Mouse (Mus musculus): Measurements from ENCODE around the gene Rnh1. TPM values are rescaled to one million over a fixed set of nuclear protein-coding genes. Genes with fewer than 3 reads are reported as not detected.

Rnh1 gene
- polyA plus RNA-seq, 1 experiment from 2014 or later: 40.6 TPM

DNA sequence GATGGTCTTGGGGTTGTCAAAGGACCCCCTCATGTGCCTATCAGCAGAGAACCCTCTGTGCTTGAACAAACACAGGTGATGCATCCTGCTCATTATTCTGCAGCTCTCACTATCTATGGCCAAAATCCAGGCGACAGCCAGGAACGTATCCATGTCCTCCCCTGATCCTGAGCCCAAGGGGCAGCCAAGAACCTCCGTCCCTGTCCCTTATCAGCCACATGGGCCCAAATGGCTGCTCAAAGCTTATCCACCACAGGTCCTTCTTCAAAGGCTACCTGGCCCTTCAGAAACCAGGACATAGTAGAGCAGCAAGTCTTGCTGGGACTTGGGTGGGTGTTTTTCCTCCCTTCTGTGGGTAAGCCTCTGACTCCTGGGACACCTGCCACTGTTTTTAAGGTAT is 15.5 kb upstream of the Rnh1 start:
- WGBS: 86% methylated on average over 3 of the region's 3 CpGs

GRCm38 (mm10) chr7:141176173-141176572 is 3.5 kb upstream of the Rnh1 start:
- 3% methylated on average over 8 of the region's 8 CpGs for WGBS
- no peak overlapping the region for H3K27ac ChIP-seq
- ATAC-seq (replicated peaks): no peak
- no peak overlapping the region for H3K4me3 ChIP-seq
- 0 out of 2 replicates have a peak overlapping the region, but pooled peaks have one; percentile 24 for H3K4me2 ChIP-seq
- no peaks in the 10 kb centered on the region for H3K36me3 ChIP-seq (replicated peaks)
- no peaks in the 10 kb centered on the region for H3K9me3 ChIP-seq
- H3K9ac ChIP-seq: 0 out of 2 replicates have a peak overlapping the region, but pooled peaks have one; percentile 29
- peaks cover 15% of the 10 kb centered on the region for H3K4me1 ChIP-seq
- H3K27me3 ChIP-seq (replicated peaks): no peaks in the 10 kb centered on the region

More for the DNA sequence above, 15.5 kb upstream of the Rnh1 start:
- Histone ChIP-seq H3K4me3 (no peak overlapping the region), H3K4me2 (no peak overlapping the region), H3K27ac (no peak overlapping the region), H3K36me3 (replicated peaks) (peaks cover 18% of the 10 kb centered on the region; the same call in 1 of the 2 replicates), H3K9me3 (no peaks in the 10 kb centered on the region), H3K27me3 (replicated peaks) (no peaks in the 10 kb centered on the region), H3K9ac (no peak overlapping the region), H3K4me1 (peaks cover 19% of the 10 kb centered on the region)
- ATAC-seq (replicated peaks): no peak

- 89% methylated on average over 4 of the region's 4 CpGs for whole genome bisulfite sequencing
- Histone ChIP-seq H3K4me1 (peaks cover 15% of the 10 kb centered on the region), H3K9me3 (no peaks in the 10 kb centered on the region)
Measured at GRCm38 (mm10) chr7:141175068-141175467, 2.4 kb upstream of the Rnh1 start.

GRCm38 (mm10) chr7:141173323-141173850 is 730 bp upstream of the Rnh1 start:
- peak overlapping the region; percentile 95; the same call in 1 of the 2 replicates for H3K27ac ChIP-seq

More at GRCm38 (mm10) chr7:141175068-141175467, 2.4 kb upstream of the Rnh1 start:
- Histone ChIP-seq H3K9ac (no peak overlapping the region), H3K27me3 (replicated peaks) (no peaks in the 10 kb centered on the region), H3K4me2 (no peak overlapping the region), H3K4me3 (no peak overlapping the region), H3K36me3 (replicated peaks) (no peaks in the 10 kb centered on the region), H3K27ac (no peak overlapping the region)
- ATAC-seq (replicated peaks): no peak

GRCm38 (mm10) chr7:141169866-141170265 is 2.8 kb downstream of the Rnh1 start:
- Histone ChIP-seq H3K27ac (no peak overlapping the region), H3K9ac (no peak overlapping the region), H3K27me3 (replicated peaks) (no peaks in the 10 kb centered on the region), H3K4me1 (peaks cover 22% of the 10 kb centered on the region), H3K4me2 (no peak overlapping the region), H3K4me3 (no peak overlapping the region), H3K9me3 (no peaks in the 10 kb centered on the region), H3K36me3 (replicated peaks) (no peaks in the 10 kb centered on the region)
- no peak for ATAC-seq (replicated peaks)

More at GRCm38 (mm10) chr7:141173323-141173850, 730 bp upstream of the Rnh1 start:
- H3K4me1 ChIP-seq: peaks cover 18% of the 10 kb centered on the region
- no peak for ATAC-seq (replicated peaks)
- no peaks in the 10 kb centered on the region for H3K9me3 ChIP-seq
- 90% methylated on average over 5 of the region's 5 CpGs for WGBS
- peak overlapping the region; percentile 64; the same call in 1 of the 2 replicates for H3K9ac ChIP-seq
- peak overlapping the region; percentile 55 for H3K4me3 ChIP-seq
- no peaks in the 10 kb centered on the region for H3K27me3 ChIP-seq (replicated peaks)
- peak overlapping the region; percentile 84 for H3K4me2 ChIP-seq
- H3K36me3 ChIP-seq (replicated peaks): no peaks in the 10 kb centered on the region

GRCm38 (mm10) chr7:141169300-141169699 is 3.4 kb downstream of the Rnh1 start:
- WGBS: 76% methylated on average over 1 of the region's 1 CpGs
- no peak overlapping the region for H3K4me2 ChIP-seq
- no peak overlapping the region for H3K9ac ChIP-seq
- ATAC-seq (replicated peaks): no peak
- no peaks in the 10 kb centered on the region for H3K9me3 ChIP-seq
- H3K36me3 ChIP-seq (replicated peaks): no peaks in the 10 kb centered on the region
- H3K27ac ChIP-seq: no peak overlapping the region
- no peaks in the 10 kb centered on the region for H3K27me3 ChIP-seq (replicated peaks)
- peaks cover 22% of the 10 kb centered on the region for H3K4me1 ChIP-seq
- no peak overlapping the region for H3K4me3 ChIP-seq

GRCm38 (mm10) chr7:141168518-141168953 is 4.1 kb downstream of the Rnh1 start:
- H3K9me3 ChIP-seq: no peaks in the 10 kb centered on the region
- no peak overlapping the region for H3K27ac ChIP-seq
- H3K4me2 ChIP-seq: peak overlapping the region; percentile 45
- no peaks in the 10 kb centered on the region for H3K36me3 ChIP-seq (replicated peaks)
- peak overlapping the region; percentile 26 for H3K4me3 ChIP-seq
- peaks cover 22% of the 10 kb centered on the region for H3K4me1 ChIP-seq
- WGBS: 5% methylated on average over 22 of the region's 22 CpGs
- ATAC-seq (replicated peaks): no peak
- peak overlapping the region; percentile 26; the same call in 1 of the 2 replicates for H3K9ac ChIP-seq
- H3K27me3 ChIP-seq (replicated peaks): no peaks in the 10 kb centered on the region

GRCm38 (mm10) chr7:141167901-141168517 is 4.6 kb downstream of the Rnh1 start:
- H3K9ac ChIP-seq: peak overlapping the region; percentile 26; the same call in 1 of the 2 replicates
- no peaks in the 10 kb centered on the region for H3K27me3 ChIP-seq (replicated peaks)
- H3K4me3 ChIP-seq: peak overlapping the region; percentile 26
- no peak overlapping the region for H3K27ac ChIP-seq
- H3K4me2 ChIP-seq: peak overlapping the region; percentile 45
- H3K36me3 ChIP-seq (replicated peaks): no peaks in the 10 kb centered on the region
- peaks cover 18% of the 10 kb centered on the region for H3K4me1 ChIP-seq
- no peaks in the 10 kb centered on the region for H3K9me3 ChIP-seq
- ATAC-seq (replicated peaks): no peak
- 15% methylated on average over 7 of the region's 7 CpGs for WGBS

GRCm38 (mm10) chr7:141164850-141165249 is 7.8 kb downstream of the Rnh1 start:
- H3K4me2 ChIP-seq: no peak overlapping the region
- H3K27me3 ChIP-seq (replicated peaks): no peaks in the 10 kb centered on the region
- no peak overlapping the region for H3K4me3 ChIP-seq
- H3K9me3 ChIP-seq: no peaks in the 10 kb centered on the region
- 89% methylated on average over 6 of the region's 6 CpGs for WGBS
- H3K27ac ChIP-seq: no peak overlapping the region
- no peak for ATAC-seq (replicated peaks)
- no peak overlapping the region for H3K9ac ChIP-seq
- peaks cover 10% of the 10 kb centered on the region for H3K4me1 ChIP-seq
- peaks cover 4% of the 10 kb centered on the region; the same call in 1 of the 2 replicates for H3K36me3 ChIP-seq (replicated peaks)

DNA sequence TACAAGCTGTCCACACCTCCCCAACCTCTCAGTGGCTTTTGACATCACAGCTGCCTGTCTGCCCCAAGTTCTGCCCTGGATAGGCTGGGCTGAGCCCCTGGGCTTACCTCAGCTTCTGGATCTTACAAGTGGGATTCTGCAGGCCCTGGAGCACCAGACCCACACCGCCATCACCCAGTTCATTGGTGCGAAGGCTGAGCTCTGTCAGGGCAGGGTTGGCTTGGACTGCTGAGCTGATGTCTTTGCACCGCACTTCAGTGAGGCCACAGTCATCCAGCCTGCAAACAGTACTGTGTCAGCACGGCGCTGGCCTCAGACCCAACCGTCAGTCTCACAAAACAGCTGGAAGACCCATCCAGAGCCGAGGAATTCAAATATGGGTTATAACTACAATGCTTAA is 8.3 kb downstream of the Rnh1 start:
- Histone ChIP-seq H3K4me1 (peaks cover 10% of the 10 kb centered on the region), H3K4me2 (no peak overlapping the region), H3K27me3 (replicated peaks) (no peaks in the 10 kb centered on the region), H3K9me3 (no peaks in the 10 kb centered on the region), H3K9ac (no peak overlapping the region), H3K36me3 (replicated peaks) (peaks cover 4% of the 10 kb centered on the region; the same call in 1 of the 2 replicates), H3K27ac (no peak overlapping the region), H3K4me3 (no peak overlapping the region)
- 95% methylated on average over 7 of the region's 7 CpGs for WGBS
- no peak for ATAC-seq (replicated peaks)

DNA sequence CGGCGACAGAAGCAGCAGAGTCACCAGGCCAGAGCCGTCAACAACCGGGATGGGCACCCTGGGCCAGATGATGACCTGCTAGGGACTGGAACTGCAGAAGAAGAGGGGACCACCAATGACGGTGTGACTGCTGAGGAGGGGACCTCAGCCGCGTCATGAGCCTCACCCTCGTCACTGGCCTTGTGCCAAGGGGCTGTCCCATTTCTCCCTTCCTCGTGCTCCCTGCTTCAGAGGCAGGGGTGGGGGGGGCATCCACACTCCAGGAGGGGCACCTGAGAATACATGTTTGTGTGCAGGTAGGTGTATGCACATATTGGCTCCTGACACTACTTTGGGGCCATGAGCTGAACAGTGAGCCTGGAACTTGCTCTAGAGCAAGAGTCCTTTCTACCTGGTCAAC is 17.3 kb downstream of the Rnh1 start:
- 87% methylated on average over 9 of the region's 9 CpGs for WGBS
- ATAC-seq (replicated peaks): no peak
- no peak overlapping the region for H3K4me3 ChIP-seq

DNA sequence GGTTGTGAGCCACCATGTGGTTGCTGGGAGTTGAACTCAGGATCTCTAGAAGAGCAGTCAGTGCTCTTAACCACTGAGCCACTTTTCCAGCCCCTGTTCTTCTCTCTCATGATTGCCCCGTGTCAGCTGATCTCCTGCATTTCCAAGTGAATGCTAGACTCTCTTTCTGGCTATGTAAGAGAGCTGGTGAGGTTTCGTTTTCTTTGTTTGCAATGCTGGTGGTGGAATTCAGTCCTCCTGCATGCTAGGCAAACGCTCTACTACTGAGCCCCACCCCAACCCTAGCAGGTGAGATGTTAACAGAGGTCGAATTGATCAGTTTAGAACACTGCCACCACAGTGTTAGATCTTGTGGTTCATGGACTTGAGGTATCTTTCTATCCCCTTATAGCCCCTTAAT is 24.0 kb downstream of the Rnh1 start:
- Histone ChIP-seq H3K36me3 (replicated peaks) (peaks cover 7% of the 10 kb centered on the region; the same call in 1 of the 2 replicates), H3K4me1 (no peaks in the 10 kb centered on the region), H3K27me3 (replicated peaks) (no peaks in the 10 kb centered on the region), H3K9ac (no peak overlapping the region), H3K4me2 (no peak overlapping the region), H3K9me3 (no peaks in the 10 kb centered on the region), H3K4me3 (no peak overlapping the region), H3K27ac (no peak overlapping the region)
- no peak for ATAC-seq (replicated peaks)
- 85% methylated on average over 4 of the region's 4 CpGs for WGBS

More for the DNA sequence above, 17.3 kb downstream of the Rnh1 start:
- H3K4me1 ChIP-seq: no peaks in the 10 kb centered on the region
- H3K27ac ChIP-seq: no peak overlapping the region
- no peaks in the 10 kb centered on the region for H3K27me3 ChIP-seq (replicated peaks)
- H3K4me2 ChIP-seq: no peak overlapping the region
- peaks cover 10% of the 10 kb centered on the region; the same call in 1 of the 2 replicates for H3K36me3 ChIP-seq (replicated peaks)
- no peaks in the 10 kb centered on the region for H3K9me3 ChIP-seq
- H3K9ac ChIP-seq: no peak overlapping the region

Data from midbrain, embryonic 15.5 days (tissue).